Mouse (Mus musculus): Measurements from ENCODE around the gene Mta1.

Mta1 gene

DNA sequence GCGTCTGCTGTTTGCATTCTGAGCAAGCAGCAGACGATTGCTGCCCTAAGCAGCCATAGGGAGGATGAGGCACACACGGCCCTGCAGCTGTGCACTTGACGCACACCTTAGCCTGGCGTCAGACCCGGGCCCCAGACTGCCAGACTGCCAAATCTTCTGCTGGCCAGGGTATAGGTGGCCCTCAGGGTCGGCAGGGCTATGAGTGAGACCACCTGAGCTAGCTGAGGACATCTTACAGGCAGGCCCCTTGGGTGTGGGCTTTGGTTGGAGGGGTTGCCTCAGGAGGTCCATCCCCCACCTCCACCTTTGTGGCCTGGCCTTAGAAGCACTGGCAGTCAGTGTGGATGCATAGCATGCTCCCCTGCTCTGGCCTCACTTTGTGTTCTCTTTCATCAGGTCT lies 37.3 kb downstream of the Mta1 start:
- no peak for DNase-seq

DNA sequence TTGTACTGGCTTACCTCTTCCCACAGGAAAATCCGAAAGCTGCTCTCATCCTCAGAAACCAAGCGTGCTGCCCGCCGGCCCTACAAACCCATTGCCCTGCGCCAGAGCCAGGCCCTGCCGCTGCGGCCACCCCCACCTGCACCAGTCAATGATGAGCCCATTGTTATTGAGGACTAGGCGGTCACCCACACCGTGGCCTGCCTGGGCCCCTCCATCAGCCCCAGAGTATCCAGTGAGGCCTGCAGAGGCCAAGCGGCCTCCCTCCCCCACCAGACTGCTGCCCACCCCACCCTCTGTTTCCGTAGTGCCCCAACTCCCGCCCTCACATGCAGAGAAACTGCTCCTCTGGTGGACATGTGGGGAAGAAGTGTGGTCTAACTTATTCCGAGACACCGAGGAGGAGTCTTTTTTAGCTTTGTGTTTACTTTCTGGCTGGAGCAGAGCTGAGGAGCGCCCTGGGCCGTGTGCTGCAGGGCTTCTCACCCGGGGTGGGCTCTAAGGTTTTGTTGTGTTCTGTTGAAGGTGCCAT lies 38.5 kb downstream of the Mta1 start:
- no peak for DNase-seq

DNA sequence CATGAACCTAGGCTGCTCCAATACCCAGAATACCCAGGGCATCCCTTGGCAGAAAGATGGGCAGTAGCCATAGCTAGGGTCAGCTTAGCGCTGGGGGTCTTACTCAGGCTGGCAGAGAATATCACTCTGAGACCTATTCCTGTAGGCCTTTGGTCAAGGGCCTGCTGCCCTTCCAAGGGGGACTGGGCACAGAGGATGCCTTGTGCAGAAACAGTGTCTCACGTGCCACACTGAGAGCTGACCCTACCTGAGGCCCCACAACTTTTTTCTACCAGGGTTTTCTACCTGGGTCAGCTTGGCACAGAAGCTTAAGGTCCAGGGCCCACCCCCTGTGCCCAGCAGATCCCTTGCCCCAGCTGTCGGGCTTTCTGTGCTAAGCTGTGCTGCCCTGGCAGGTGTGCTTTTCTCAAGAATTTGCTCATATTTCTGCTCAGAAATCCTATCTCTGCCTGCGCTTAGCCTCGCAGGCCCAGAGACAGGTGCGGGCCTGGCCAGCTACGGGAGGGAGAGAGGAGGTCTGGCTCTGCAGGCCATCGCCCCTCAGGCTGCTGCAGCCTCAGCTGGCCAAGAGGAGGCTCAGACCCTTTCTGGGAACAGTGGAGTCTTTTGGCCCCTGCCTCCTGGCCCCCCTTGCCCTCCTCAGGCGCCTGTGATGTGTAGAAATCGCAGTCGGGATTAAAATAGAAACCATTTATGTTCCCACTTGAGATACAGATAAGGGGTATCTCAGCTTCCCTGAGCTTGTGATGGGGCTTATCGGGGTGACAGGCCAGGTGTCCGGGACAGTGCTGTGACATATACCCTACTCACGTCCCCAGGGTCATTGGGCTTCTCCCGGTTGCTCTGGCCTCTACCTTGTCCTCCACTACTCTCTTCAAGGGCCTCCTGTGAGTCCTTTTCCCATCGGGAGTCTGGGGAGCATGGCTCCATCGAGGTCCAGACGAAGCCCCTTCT lies 39.5 kb downstream of the Mta1 start:
- DNase-seq, result no peak

DNA sequence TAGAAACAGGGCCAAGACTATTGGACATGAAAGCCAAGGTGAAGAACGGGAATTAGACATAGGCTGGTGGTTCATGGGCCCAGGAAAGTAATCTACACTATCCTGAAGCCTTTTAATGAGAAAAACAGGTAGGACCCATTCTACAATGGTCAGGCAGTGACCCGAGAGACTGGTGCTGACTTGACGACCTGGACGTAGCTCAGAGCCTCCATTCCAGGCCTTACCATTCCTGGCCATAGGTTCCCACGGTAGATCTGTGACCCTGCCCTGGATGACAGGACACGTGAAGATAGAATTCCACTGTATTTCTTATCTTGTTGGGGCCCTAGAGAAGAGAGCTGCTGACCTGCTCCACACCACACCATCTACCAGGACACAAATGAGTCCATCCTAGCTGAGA lies 40.2 kb downstream of the Mta1 start:
- no peak for DNase-seq

DNA sequence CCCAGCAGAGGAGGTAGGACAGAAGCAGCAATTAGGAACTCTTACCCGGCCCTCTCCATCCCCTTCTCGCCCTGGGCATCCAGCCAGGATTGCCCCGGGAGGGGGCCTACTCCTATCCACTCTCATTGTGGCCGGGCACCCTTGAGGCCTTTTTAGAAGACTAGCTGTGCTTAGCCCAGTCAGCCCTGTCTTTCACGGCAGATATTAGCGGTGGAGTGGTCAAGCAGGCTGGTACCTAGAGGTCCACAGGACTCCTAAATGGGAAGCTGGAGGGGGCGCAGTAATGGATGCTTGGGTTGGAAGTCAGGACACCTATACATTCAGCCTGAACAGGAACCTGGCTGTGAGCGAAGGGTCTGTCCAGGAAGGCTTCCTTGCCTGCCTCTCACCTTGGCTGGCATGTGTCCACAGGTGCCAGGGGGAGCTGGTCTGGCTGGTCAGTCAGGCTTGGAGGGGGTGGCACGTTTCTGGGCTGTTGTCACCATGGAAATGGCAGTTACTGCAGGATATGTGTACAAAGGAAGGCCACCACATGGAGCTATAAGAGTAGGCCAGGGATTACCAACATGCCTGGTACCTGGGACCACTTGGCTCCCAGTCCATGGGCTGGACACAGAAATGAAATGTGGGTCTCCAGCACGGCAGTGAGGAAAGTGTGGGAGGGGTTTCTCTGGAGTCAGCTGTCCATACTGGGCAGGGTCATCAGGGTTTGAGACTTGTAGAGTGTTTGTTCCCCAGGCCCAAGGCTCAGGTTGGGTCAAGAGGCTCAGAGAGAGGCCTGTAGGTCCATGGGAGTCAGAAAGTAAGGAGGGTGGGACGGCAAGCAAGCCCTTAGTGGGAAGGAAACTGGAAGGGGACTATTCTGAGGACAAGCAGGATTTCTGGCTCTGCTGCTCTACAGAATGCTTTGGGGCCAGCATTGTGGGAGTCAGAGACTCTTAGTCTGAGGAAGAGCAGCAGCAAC lies 41.1 kb downstream of the Mta1 start:
- peak; percentile 69 for DNase-seq

DNA sequence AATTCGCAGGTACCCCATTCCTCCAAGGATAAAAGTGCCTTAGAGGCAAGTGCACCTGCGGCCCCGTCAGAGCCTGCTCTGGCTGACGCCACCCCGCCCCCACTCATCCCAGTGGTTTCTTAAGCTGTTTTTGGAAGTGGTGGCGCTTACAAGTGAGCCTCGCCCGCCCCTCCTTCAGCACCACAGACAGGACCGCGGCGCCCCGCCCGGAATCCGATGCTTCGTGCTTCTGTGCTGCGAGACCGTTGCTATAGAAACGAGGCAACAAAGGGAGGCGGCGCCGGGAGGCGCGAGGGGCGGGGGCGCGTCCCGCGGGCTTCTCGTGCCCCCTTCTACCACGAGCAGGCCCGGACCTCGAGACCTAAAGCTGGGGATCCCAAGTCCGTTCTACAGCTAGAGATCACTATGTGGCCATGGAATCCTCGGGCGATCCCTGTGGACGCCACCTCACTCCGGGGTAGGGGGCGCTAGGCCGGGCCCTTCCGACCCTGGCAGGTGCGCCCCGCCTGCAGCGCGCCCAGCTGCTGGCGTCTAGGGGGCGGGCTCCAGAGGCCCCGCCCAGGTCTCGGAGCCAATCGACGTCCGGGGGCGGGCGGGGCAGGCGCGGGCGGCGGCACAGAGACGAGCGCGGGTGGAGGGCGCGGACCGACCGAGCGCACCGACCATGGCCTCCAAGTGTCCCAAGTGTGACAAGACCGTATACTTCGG lies 42.0 kb downstream of the Mta1 start, which contains the start of gene Crip2:
Gene Crip2, plus strand, starts transcription at position 329 of the 708 bp plus-strand sequence.
- DNase-seq, result peak; percentile 85

DNA sequence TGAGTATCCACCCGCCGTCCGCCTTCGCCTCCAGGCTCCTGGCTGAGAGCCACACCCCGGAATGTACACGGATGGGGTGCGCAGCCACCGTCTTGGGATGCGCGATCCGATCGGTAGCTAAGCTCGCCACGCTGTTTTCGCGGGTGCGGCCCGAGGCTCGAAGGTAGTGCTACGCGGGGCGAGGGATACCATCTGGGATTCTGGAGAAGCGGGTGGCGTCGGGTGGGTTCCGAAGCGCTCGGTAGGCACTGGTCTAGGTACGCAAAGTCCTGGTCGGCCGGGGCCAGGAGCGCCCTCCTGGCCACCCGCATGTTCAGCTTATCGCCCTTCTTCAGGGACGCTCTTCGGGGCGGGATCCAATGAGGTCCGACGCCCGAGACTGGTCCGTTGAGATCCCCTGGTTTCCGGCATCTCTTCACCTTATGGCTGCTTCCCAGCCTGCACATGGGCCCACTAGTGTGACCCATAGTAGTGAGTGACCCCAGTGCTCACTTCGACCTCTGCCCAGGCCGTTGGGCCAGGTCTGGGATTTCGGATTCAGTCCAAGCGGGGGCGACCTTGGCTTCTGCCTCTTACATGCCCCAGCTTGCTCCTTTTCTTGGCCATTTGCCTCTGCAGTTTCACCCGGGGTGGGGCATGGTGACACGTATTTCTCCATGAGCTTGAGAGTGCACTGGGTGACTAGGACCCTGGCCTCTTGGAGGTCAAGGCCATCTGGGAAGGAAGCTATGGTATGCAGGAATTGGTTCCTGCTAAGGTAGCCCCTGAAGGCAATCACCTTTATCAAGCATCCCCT lies 42.7 kb downstream of the Mta1 start:
- peak; percentile 57 for DNase-seq

DNA sequence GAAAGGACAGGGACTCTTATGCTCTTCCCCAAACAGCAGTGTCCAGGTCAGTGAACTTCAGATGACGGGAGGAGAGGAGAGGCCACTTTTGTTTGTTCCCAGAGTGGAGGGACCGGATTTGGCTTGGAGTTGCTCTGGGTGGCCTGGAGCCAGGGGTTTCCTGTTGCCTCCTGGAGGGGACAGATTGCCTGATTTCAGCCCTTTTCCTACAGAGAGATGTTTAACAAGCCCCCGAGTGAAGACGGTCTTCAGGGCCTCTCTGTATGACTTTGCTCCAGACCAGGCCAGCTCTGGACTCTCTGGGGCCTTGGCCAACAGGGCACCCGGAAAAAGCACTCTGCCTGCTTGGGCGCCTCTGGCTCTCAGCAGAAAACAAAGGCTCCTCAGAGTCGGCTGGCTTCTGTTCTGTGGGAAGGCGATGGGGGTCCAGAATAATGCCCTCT lies 43.5 kb downstream of the Mta1 start:
- DNase-seq, result peak; percentile 57

DNA sequence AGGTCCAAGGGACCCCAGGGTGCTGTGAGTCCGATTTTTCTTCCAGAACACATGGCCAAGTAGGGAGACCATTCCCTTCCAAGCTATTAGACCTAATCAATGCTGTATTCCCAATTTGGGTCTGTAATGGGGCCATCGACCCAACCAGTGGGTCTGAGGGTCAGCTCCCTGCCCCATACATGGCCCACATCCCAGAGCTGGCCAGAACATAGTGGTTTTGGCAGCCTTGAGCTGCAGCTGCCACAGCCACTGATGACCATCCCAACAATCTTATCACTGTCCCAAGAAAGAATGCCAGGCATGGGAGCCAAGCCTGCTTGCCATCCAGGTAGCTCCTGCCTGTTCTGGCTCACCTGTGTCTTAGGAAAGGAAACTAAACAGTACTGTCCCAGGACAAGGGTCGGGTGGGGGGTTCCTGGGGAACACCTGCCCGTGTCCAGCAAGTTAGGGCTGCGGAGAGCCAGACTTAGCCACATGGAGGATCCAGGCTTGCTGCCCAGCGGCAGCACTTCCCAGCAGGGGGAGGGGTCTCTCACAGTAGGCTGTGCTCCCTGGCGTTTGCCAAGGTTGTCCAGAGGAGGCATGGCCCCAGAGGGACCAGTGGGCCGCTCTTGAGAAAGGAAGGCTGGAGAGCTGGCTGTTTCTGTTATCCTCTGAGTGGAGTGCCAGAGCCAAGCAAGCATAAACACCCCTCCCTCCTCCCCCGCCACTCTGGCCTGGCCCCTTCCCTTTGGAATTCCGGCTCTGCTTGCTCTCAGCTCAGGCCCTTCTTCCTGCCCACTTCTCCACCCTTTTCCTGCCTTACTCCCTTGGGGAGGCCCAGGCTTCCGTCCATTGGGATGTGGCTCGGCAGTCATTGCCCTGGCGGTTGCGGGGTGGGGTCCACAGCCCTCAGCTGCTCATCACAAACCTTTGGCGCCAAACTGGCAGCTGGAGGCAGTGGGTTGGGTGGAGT lies 44.2 kb downstream of the Mta1 start:
- DNase-seq, result peak; percentile 85

DNA sequence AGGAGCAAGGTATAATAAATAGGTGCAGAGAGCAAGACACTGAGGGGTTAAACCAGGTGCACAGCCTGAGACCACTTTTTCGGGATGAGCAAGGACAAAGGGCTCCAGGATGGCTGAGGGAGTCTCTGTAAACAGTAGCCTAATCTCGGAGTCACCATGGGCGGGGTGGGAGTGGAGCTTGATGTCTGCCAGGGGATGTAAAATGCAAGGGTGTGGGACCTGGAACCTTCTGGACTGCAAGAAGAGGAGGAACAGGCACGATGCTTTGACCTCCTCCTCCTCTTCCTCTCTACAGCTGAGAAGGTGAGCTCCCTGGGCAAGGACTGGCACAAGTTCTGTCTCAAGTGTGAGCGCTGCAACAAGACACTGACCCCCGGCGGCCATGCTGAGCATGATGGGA lies 45.1 kb downstream of the Mta1 start:
- no peak for DNase-seq

DNA sequence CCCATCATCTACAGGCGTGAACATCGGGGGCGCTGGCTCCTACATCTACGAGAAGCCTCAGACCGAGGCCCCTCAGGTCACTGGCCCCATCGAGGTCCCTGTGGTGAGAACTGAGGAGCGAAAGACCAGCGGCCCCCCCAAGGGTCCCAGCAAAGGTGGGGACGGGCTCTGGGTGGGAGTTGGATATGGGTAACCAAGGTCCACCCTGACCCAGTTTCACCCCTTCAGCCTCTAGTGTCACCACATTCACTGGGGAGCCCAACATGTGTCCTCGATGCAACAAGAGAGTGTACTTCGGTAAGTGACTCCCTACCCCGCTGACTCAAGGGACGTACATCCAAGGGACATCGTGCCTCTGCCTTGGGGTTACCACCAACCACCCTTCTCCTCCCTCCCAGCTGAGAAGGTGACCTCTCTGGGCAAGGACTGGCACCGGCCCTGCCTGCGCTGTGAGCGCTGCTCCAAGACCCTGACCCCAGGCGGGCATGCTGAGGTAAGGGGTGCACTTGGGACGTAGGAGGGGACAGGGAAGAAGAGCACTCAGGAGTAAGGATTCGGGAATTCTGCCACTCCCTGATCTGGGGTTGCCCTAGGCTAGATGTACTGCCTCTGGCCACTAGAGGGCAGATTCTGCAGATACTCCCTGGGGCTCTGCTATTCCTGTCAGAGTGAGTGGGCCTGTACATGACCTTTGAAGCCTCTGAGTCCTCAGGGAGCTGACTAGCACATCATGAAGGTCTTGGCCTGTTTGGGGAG lies 46.1 kb downstream of the Mta1 start:
- peak; percentile 61 for DNase-seq

DNA sequence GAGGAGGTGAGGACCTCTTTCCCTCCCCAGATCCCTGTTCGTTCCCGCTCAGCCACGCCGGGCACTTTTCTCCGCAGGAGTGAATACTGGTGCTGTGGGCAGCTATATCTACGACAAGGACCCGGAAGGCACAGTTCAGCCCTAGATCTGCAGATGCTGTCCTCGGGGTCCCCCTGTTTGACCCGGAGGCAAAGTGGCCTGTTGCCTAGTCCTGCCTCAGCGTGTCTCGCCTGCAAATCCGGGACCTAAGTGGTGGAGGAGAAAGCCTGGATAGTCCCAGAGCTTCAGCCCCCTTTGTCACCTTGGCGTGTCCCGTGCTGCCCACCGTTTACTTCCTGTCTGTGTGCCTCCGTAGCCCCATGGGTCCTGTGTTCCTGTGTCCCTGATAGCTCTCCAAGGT lies 46.8 kb downstream of the Mta1 start:
- no peak for DNase-seq

DNA sequence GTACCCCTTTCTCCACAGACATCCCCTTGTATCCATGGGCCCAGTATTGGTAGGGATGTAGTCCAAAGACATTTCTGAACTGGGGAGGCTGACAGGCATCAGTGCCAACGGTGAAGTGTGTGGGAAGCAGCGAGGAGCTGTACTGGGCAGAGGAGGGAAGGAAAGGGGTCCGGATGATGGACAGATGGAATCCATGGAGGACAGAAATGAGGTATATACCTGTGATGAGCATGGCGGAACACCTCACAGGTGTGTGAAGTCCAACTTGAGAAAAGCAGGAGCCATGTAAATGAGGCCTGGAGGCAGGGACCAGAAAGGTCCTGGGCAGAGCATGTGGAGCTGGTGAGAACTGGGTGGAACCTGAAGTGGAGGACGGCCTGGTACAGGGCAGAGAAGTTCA lies 47.5 kb downstream of the Mta1 start:
- no peak for DNase-seq

DNA sequence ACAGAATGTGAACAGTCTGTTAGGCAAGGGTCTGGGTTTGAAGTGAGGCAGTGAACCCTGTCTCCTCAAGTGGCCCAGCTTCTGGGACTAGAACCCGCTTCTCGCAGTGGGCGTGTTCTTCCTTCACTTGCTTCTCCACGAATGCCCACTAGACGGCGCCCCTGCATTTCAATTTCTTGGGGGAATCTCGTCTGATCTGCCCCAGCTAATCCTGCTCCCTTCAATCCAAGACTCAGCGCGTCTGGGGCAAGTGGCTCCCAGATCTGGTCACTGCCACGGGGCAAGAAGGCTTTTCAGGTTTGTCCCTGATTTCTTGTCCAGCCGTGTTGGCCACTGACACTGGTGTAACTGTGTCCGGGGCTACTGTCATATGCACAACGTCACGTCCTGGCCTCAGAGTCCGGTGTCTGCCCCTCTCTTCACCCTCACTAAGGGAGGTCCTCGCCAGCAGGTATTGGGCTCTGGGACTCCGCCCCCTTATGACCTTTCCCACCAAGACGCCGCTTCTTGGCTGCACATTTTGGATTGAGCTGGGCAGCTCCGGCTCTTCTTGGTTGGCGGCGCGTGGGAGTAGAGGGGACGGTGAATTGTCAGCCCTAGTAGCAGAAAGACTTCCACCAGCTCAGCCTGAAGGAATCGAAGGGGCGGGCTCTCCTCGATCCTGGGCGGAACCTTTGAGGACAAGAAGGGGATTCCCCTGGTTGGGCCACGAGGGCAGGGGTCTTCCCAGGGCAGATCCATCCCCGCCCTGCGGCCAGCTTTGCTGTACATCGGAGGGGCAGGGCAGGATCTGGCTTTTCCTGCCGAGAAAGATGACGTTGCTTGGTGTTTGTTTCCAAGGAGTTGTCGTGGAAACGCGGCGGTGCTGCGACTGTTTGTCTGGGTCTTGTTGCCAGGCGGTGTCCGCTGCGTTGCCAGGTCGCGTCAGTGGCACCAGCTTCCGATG lies 48.3 kb downstream of the Mta1 start, which contains the start of gene Crip1:
Gene Crip1, plus strand, starts transcription at position 205 of the 946 bp plus-strand sequence.
- peak; percentile 87 for DNase-seq

DNA sequence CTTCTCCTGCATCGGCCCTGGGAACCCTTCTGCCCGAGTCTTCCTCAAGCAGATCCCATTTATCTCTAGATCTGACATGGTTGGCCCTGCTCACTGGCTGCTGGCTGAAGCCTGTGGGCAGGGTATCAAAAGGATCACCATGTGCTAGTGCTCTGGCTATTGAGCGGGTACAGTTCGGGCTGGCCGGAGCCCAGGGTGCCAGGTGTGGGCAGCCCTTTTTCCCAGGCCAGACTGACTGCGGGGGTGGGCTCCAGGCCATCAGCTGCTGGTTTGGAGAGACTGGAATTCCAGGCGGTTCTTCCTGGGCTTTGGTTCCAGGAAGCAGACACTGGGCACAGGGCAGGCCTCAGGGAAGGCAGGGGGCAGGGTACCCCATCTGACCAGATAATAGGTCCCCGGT lies 49.4 kb downstream of the Mta1 start:
- DNase-seq, result no peak

DNA sequence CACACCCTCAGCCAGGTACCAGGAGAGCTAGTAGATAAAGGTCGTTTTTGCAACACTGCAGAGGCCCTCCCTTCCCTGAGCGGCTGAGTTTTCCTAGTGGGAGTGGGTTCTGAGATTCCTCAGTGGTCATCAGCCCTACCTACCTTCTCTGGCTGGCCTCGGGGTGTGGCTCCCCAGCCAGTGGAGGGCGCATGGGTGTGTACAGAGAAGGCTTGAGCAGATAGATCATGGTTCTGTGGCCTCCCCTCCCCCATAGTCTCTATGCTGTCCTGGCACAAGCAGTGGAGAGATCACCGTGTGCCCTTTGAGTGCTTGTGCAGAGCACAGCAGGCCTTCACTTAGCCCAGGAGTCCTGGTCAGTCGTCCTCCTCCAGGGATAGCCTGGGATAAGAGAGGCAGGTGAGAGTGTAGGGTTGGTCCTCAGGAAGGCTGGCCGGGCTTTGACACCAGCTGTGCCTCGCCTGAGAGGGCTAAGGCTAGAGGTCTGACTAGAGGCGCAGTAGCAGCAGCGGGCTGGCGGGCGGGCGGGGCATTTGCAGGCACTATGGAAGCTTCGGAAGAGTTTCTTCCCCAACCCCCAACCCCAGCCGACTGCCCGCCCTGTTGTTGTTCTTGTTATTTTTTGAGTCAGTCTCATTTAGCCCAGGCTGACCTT lies 50.4 kb downstream of the Mta1 start:
- DNase-seq, result peak; percentile 41

DNA sequence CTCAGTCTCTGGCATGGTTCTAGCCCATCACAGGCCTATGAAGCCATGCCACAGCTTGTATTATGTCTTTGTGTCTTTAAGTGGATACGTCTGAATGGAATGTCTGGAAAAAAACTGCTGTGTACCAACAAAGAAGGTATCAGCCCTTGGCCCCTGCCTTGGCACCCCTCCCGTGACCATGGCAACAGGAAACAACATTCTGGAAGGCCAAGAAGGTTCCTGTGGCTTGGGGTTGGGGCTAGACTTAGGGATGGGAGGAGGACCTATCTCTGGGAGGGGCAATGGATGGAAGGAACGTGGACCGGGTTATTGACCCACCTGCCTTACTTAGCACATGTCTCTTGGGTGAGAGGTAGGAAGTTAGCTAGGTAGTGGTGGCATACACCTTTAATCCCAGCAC lies 51.3 kb downstream of the Mta1 start:
- no peak for DNase-seq

DNA sequence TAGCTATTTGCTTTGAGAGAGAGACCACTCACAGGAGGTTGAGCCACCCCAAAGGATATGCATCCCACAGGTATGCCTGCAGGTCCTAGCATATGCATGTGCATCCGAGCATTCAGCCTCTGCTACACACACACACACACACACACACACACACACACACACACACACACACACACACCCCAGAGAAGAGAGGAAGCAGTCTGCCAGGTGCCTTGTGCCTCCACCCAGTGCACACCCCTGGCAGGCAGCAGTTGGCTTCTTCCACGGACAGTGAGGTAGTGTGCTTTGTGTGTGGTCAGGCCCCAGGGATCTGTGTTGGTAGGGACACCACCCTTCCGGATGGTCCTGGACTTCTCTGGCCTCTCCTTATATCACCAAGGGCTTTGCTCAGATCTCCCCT lies 51.8 kb downstream of the Mta1 start:
- DNase-seq, result no peak

Data from kidney, adult 9 months (tissue).